Mouse (Mus musculus): ENCODE measurements around the gene Mettl25. TPM values are rescaled to one million over a fixed set of nuclear protein-coding genes. Genes with fewer than 3 reads are reported as not detected.

The Mettl25 gene
- 13.4 and 13.7 TPM in 2 replicates for polyA plus RNA-seq (2015; fragmentation: Nextera tagmentation; extraction: Ambion mirVana)

DNA sequence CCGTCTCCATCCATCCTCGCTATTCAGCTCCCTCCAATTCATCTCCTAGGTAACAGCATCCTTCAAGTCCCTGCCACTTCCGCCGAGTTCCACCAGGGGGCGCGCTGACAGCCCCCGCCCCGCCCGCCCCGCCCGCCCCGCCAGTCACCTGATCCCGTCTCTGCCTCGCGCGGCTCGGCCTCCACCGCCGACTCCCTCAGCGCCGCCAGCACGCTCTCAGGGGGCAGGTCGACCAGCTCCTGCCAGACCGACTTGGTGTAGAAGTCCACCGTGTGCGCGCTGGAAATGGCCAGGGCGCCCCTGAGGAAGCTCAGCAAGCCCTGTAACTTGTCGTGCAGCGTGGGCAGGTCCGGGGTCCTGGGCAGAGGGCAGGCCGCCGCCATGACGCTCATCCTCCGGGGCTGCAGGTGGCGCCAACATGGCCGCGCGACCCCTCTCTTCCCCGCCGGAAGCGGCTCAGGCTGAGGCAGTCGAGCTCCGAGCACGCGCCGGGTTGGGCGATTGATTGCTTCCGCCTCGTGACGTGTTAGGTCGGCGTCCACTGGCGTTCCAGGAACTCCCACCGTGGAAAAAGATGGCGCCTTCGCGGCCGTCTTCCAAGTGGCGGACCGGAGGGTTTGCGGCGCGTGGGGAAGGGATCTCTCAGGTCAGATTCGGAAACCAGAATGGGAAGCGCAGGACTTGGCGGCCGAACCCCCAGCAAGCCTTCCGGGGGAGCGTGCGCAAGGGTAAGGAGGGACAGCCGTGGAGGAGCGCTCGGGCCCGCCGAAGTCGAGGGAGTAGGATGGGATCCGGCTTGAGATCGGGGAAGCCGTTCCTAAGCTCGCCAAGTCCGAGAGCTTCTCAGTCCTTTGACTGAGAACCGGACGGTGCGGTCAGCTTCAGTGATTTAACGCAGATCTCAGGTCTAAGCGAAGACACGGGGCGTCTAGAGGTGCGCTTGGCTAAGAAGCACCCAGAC, at the start of gene Mettl25, which contains the start of gene Ccdc59:
Mettl25 (minus strand) TSS at position 453 of the 961 bp plus-strand sequence.
Ccdc59 (plus strand) TSS at position 140 of the 961 bp plus-strand sequence.
- peak; percentile 98 for ATAC-seq

DNA sequence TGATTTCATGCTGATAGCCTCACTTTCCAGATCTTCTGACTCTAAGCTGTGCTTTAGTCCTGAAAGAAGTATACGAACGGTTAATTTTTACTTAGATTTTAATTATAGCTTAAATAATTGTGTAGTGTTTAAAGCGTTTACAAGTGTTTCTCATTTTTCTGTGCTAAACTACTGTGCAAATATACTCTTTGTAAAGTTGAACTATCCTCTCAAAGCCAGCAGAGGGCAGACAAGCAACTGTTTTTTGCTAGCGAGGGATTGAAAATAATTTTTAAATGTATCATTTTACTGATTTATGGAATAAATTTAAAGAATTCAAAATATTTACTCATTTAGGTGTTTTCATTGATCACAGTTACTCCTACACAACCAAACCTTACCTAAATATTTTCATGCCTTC, 26.1 kb upstream of the Mettl25 start:
- Histone ChIP-seq H3K9ac (replicated peaks; ENCODE audit: low read depth, low read length) (no peak overlapping the region), H3K9me3 (ENCODE audit: control insufficient read depth, low read length) (no peaks in the 10 kb centered on the region), H3K36me3 (ENCODE audit: control insufficient read depth, insufficient read depth) (no peaks in the 10 kb centered on the region), H3K27ac (ENCODE audit: low read length) (no peak overlapping the region), H3K4me3 (replicated peaks; ENCODE audit: low read length) (no peak overlapping the region), H3K27me3 (replicated peaks; ENCODE audit: control insufficient read depth, insufficient read depth, low read length) (no peaks in the 10 kb centered on the region), H3K4me1 (replicated peaks; ENCODE audit: control insufficient read depth, insufficient read depth, low read length) (no peaks in the 10 kb centered on the region), H3K4me2 (ENCODE audit: low read length) (no peak overlapping the region)
- ATAC-seq = no peak
- WGBS = 42% methylated on average over 4 of the region's 4 CpGs

More for the DNA sequence above, at the start of gene Mettl25, which contains the start of gene Ccdc59:
- H3K27ac ChIP-seq (ENCODE audit: low read length) = peak within 1 kb of the TSS; percentile 98
- H3K4me2 ChIP-seq (ENCODE audit: low read length) = peak within 1 kb of the TSS; percentile 95
- no peaks in the 10 kb centered on the region for H3K27me3 ChIP-seq (replicated peaks; ENCODE audit: control insufficient read depth, insufficient read depth, low read length)
- no peaks in the 10 kb centered on the region for H3K9me3 ChIP-seq (ENCODE audit: control insufficient read depth, low read length)
- peak within 1 kb of the TSS; percentile 92 for H3K9ac ChIP-seq (replicated peaks; ENCODE audit: low read depth, low read length)
- WGBS = under 1% methylated on average over 87 of the region's 90 CpGs
- peaks cover 10% of the 10 kb centered on the region for H3K36me3 ChIP-seq (ENCODE audit: control insufficient read depth, insufficient read depth)
- peak within 1 kb of the TSS; percentile 82 for H3K4me3 ChIP-seq (replicated peaks; ENCODE audit: low read length)
- H3K4me1 ChIP-seq (replicated peaks; ENCODE audit: control insufficient read depth, insufficient read depth, low read length) = peaks cover 18% of the 10 kb centered on the region

DNA sequence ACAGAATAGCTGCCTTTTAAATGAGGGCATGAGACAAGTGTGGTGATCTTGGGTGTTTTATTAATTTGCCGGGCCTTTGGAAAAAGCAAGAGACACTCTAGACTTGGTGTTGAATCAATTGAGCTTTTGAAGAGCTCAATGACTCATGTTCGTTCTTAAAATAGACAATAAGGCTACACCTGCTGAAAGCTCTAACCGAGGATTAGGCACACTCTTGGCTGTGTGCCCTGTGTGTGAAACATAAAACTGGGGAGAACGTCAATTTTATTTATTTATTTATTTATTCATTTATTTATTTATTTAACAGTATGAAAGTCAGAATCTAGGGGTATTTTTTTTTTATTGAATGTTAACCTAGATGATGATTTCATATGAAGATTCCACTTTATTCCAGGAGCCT, 10.0 kb upstream of the Mettl25 start:
- no peak overlapping the region for H3K4me2 ChIP-seq (ENCODE audit: low read length)
- no peaks in the 10 kb centered on the region for H3K9me3 ChIP-seq (ENCODE audit: control insufficient read depth, low read length)
- H3K27ac ChIP-seq (ENCODE audit: low read length) = no peak overlapping the region
- no peak for ATAC-seq
- H3K27me3 ChIP-seq (replicated peaks; ENCODE audit: control insufficient read depth, insufficient read depth, low read length) = no peaks in the 10 kb centered on the region
- H3K4me1 ChIP-seq (replicated peaks; ENCODE audit: control insufficient read depth, insufficient read depth, low read length) = no peaks in the 10 kb centered on the region
- H3K36me3 ChIP-seq (ENCODE audit: control insufficient read depth, insufficient read depth) = peaks cover 18% of the 10 kb centered on the region
- H3K4me3 ChIP-seq (replicated peaks; ENCODE audit: low read length) = no peak overlapping the region
- H3K9ac ChIP-seq (replicated peaks; ENCODE audit: low read depth, low read length) = no peak overlapping the region
- 55% methylated on average over 4 of the region's 4 CpGs for WGBS

DNA sequence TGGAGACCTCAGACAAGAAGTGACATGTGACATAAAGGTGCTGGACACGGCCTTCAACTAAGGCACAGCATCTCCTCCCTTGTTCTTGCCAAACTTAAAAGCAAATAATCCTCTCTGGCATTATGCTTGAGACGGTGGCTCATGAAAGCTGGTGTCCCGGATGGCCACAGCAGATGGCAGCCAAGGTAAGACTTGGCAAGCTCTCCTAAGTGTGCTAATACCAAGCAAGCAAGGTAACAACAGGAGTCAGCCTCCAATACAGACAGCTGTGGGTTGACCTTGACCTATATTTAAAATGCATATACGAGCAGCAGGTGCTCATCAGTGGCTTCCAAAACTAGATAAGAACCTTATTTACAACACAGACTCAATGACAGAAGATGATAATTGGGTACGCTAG, 9.1 kb upstream of the Mettl25 start:
- no peaks in the 10 kb centered on the region for H3K27me3 ChIP-seq (replicated peaks; ENCODE audit: control insufficient read depth, insufficient read depth, low read length)
- no peak overlapping the region for H3K4me2 ChIP-seq (ENCODE audit: low read length)
- H3K9me3 ChIP-seq (ENCODE audit: control insufficient read depth, low read length) = no peaks in the 10 kb centered on the region
- no peak overlapping the region for H3K27ac ChIP-seq (ENCODE audit: low read length)
- ATAC-seq = no peak
- no peak overlapping the region for H3K4me3 ChIP-seq (replicated peaks; ENCODE audit: low read length)
- no peak overlapping the region for H3K9ac ChIP-seq (replicated peaks; ENCODE audit: low read depth, low read length)
- WGBS = 88% methylated on average over 5 of the region's 5 CpGs
- H3K4me1 ChIP-seq (replicated peaks; ENCODE audit: control insufficient read depth, insufficient read depth, low read length) = no peaks in the 10 kb centered on the region
- H3K36me3 ChIP-seq (ENCODE audit: control insufficient read depth, insufficient read depth) = peaks cover 21% of the 10 kb centered on the region

DNA sequence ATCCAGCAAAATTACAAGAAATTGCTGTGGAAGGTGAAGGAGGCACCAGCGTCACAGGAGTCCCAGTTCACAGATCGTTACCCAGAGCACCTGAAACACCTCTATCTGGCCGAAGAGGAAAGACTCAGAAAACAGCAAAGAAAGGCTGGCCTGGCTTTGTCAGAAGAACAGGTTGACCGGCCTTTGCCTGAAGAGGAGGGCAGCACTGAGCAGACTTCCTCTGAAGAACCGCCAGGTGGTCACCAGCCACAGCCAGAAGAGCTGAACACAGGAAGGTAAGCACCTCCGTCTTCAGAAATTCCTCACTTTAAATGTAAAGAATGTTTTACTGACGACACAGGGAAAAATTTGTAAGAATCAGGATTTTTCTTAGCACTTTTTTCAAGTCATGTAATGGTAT, 1.4 kb upstream of the Mettl25 start:
- Histone ChIP-seq H3K4me1 (replicated peaks; ENCODE audit: control insufficient read depth, insufficient read depth, low read length) (peaks cover 18% of the 10 kb centered on the region), H3K27ac (ENCODE audit: low read length) (no peak overlapping the region), H3K9me3 (ENCODE audit: control insufficient read depth, low read length) (no peaks in the 10 kb centered on the region), H3K36me3 (ENCODE audit: control insufficient read depth, insufficient read depth) (peaks cover 13% of the 10 kb centered on the region), H3K9ac (replicated peaks; ENCODE audit: low read depth, low read length) (no peak overlapping the region), H3K27me3 (replicated peaks; ENCODE audit: control insufficient read depth, insufficient read depth, low read length) (no peaks in the 10 kb centered on the region), H3K4me3 (replicated peaks; ENCODE audit: low read length) (no peak overlapping the region), H3K4me2 (ENCODE audit: low read length) (peak overlapping the region; percentile 95; the same call in 1 of the 2 replicates)
- WGBS = 84% methylated on average over 7 of the region's 7 CpGs
- ATAC-seq = no peak

DNA sequence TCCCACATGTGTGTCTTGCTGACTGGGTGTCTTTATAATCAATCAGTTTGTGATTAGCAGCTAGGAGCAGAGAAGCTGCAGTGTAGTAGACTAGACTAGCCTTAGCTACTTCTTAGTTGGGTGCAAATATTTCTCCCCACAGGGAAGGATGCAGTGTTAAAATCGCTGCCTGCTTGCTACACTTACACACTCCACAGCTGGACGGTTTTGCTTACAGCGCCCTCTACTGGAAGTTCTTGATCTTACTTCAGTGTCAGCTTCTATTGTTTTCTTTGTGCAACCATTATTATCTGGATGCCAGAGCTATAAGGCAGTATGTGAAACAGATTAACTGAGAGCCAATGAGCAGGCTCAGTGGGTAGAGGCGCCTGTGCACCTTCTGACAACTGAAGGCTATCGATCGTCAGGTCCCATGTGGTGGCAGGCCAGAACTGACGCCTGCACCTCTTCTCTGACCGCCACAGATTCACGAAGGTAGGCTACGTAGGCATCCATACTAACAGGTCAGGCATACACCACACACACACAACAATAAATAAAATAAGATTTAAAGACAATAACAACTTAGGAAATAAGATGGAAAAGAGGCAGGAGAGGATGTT, 6.5 kb downstream of the Mettl25 start:
- no peak overlapping the region for H3K4me2 ChIP-seq (ENCODE audit: low read length)
- H3K9me3 ChIP-seq (ENCODE audit: control insufficient read depth, low read length) = no peaks in the 10 kb centered on the region
- no peak overlapping the region for H3K9ac ChIP-seq (replicated peaks; ENCODE audit: low read depth, low read length)
- ATAC-seq = peak; percentile 69
- no peak overlapping the region for H3K4me3 ChIP-seq (replicated peaks; ENCODE audit: low read length)
- no peak overlapping the region for H3K27ac ChIP-seq (ENCODE audit: low read length)
- 61% methylated on average over 10 of the region's 10 CpGs for WGBS
- H3K36me3 ChIP-seq (ENCODE audit: control insufficient read depth, insufficient read depth) = no peaks in the 10 kb centered on the region
- no peaks in the 10 kb centered on the region for H3K27me3 ChIP-seq (replicated peaks; ENCODE audit: control insufficient read depth, insufficient read depth, low read length)
- no peaks in the 10 kb centered on the region for H3K4me1 ChIP-seq (replicated peaks; ENCODE audit: control insufficient read depth, insufficient read depth, low read length)

DNA sequence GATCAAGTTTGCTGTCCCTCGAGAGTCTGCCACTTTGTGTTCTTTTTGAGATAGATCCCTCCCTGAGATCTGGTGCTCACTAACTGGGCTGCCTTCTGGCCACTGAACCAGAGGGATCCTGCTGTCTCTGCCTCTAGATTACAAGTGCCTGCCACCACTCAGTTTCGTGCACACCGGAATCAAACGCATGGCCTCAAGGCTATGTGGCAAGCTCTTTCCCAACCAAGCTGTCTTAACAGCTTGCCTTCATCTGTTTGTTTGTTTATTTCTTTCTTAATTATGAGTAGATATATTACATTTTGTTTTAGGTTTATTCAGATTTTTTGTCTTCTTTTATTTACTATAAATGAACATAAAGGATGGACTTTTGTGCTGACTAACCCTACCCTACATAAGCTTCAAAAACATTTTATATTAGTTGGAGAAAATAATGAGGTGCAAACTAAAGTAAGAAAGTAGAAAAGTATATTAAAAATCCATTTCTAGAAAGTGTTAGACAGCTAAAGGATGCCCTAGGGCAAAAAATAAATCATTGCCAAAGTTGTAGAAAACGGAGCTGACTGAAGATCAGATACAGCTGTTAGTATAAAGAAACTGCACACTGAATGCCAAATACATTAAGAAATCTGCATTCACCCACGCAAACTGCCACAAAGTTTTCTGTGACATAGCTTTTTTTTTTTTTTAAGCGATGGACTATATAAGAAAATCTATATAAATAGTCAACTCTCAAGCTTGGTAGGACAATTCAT, 34.7 kb downstream of the Mettl25 start:
- 90% methylated on average over 7 of the region's 7 CpGs for WGBS

DNA sequence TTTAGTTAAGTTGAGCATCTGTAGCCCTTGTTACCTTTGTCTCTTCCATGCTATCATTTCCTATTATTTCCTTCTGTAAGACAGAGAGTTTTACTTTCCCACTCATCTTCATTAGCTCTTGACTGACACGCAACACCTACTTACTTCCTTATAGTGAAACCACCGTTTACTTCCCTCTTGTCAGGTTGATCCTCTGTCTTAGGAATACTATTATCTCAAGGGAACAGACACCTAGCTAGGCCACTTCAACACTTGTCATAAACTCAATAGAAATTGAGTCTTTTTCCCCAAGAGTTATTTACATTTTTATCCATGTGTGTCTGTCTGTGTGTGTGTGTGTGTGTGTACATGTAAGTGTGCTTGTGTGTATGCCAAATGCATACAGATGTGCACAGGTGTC, 37.7 kb downstream of the Mettl25 start:
- no peak for ATAC-seq
- 91% methylated on average over 2 of the region's 2 CpGs for WGBS
- H3K9ac ChIP-seq (replicated peaks; ENCODE audit: low read depth, low read length) = no peak overlapping the region
- no peaks in the 10 kb centered on the region for H3K9me3 ChIP-seq (ENCODE audit: control insufficient read depth, low read length)
- H3K27me3 ChIP-seq (replicated peaks; ENCODE audit: control insufficient read depth, insufficient read depth, low read length) = no peaks in the 10 kb centered on the region
- H3K4me3 ChIP-seq (replicated peaks; ENCODE audit: low read length) = no peak overlapping the region
- H3K27ac ChIP-seq (ENCODE audit: low read length) = no peak overlapping the region
- H3K4me2 ChIP-seq (ENCODE audit: low read length) = no peak overlapping the region
- H3K36me3 ChIP-seq (ENCODE audit: control insufficient read depth, insufficient read depth) = no peaks in the 10 kb centered on the region
- H3K4me1 ChIP-seq (replicated peaks; ENCODE audit: control insufficient read depth, insufficient read depth, low read length) = no peaks in the 10 kb centered on the region

More for the DNA sequence above, 34.7 kb downstream of the Mettl25 start:
- H3K4me2 ChIP-seq (ENCODE audit: low read length) = no peak overlapping the region
- H3K4me1 ChIP-seq (replicated peaks; ENCODE audit: control insufficient read depth, insufficient read depth, low read length) = no peaks in the 10 kb centered on the region
- H3K9me3 ChIP-seq (ENCODE audit: control insufficient read depth, low read length) = no peaks in the 10 kb centered on the region
- H3K27ac ChIP-seq (ENCODE audit: low read length) = no peak overlapping the region
- no peak overlapping the region for H3K4me3 ChIP-seq (replicated peaks; ENCODE audit: low read length)
- ATAC-seq = no peak
- H3K9ac ChIP-seq (replicated peaks; ENCODE audit: low read depth, low read length) = no peak overlapping the region
- H3K36me3 ChIP-seq (ENCODE audit: control insufficient read depth, insufficient read depth) = no peaks in the 10 kb centered on the region
- H3K27me3 ChIP-seq (replicated peaks; ENCODE audit: control insufficient read depth, insufficient read depth, low read length) = no peaks in the 10 kb centered on the region

DNA sequence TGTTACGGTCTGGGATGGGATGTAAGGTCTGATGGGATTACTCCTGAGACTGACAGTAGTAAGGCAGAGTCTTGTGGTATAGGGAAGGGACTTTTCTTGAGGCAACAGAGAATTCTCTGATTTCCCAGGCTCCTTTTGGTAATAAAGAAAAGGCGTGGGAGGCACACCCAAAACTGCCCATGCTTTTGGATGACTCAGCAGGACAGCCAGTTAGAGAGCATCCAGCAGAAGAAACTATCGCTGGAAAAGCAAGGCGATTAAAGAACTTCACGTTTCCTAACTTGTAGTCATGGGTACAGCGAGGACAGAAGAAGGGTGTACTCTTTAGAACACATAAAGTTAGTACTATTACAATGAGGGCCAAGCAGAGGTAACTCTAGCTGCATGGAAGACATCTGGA, 39.0 kb downstream of the Mettl25 start:
- H3K36me3 ChIP-seq (ENCODE audit: control insufficient read depth, insufficient read depth) = no peaks in the 10 kb centered on the region
- H3K9ac ChIP-seq (replicated peaks; ENCODE audit: low read depth, low read length) = no peak overlapping the region
- no peaks in the 10 kb centered on the region for H3K4me1 ChIP-seq (replicated peaks; ENCODE audit: control insufficient read depth, insufficient read depth, low read length)
- H3K4me2 ChIP-seq (ENCODE audit: low read length) = no peak overlapping the region
- no peak overlapping the region for H3K4me3 ChIP-seq (replicated peaks; ENCODE audit: low read length)
- 95% methylated on average over 6 of the region's 6 CpGs for WGBS
- H3K27me3 ChIP-seq (replicated peaks; ENCODE audit: control insufficient read depth, insufficient read depth, low read length) = no peaks in the 10 kb centered on the region
- no peak for ATAC-seq
- H3K27ac ChIP-seq (ENCODE audit: low read length) = no peak overlapping the region
- H3K9me3 ChIP-seq (ENCODE audit: control insufficient read depth, low read length) = no peaks in the 10 kb centered on the region
